In genomic region chr9:82961352-82961751, GRCm38 (mm10) we compare ENCODE assay signal across 16 mouse cellular contexts.
"Had no signal": no experiment of that assay in that cellular context is flagged by ENCODE, and none has a peak within 500 bp of the region (broad histone marks: within the 10 kb centered on the region; RNA-seq: fewer than 3 reads in every experiment).

No protein-coding gene starts in this region.

- H3K27me3 ChIP-seq: lung, embryonic 15.5 days; midbrain, embryonic 12.5 days; neural tube, embryonic 12.5 days; stomach, embryonic 15.5 days had no signal

- ATAC-seq: lung, postnatal 0 days; midbrain, embryonic 16.5 days had no signal

- H3K4me3 ChIP-seq: lung, embryonic 15.5 days; midbrain, embryonic 10.5 days; midbrain, embryonic 12.5 days; neural tube, embryonic 12.5 days; stomach, embryonic 15.5 days had no signal

- H3K27ac ChIP-seq: lung, embryonic 15.5 days; midbrain, embryonic 10.5 days; midbrain, embryonic 12.5 days; neural tube, embryonic 12.5 days; stomach, embryonic 15.5 days; stomach, postnatal 0 days had no signal

- DNase-seq: lung, adult 2 months; lung, postnatal 14 days; lung, postnatal 4 days; midbrain, embryonic 14.5 days; right cerebral cortex, postnatal 14 days; thymus, adult 2 months; thymus, postnatal 25 days; thymus, postnatal 4 days had no signal
